Mouse (Mus musculus): ENCODE measurements around the gene Rdh1. TPM values are rescaled to one million over a fixed set of nuclear protein-coding genes. Genes with fewer than 3 reads are reported as not detected.

Gene Rdh1
- polyA plus RNA-seq (2014; fragmentation: Illumina TruSeq; extraction: RNeasy Lipid Tissue Mini Kit (QIAGEN cat#74804); ENCODE audit: low read depth, low replicate concordance): 1.0 TPM

GRCm38 (mm10) chr10:127759181-127760110 is at the start of gene Rdh1, which contains the start of gene Rdh16f1:
Rdh1 (plus strand) TSS chr10:127759721.
Rdh16f1 (plus strand) TSS chr10:127759787.

GRCm38 (mm10) chr10:127724178-127724577 is 35.3 kb upstream of the Rdh1 start, which contains the start of gene Tac2:
Tac2 (plus strand) TSS chr10:127724478.

DNA sequence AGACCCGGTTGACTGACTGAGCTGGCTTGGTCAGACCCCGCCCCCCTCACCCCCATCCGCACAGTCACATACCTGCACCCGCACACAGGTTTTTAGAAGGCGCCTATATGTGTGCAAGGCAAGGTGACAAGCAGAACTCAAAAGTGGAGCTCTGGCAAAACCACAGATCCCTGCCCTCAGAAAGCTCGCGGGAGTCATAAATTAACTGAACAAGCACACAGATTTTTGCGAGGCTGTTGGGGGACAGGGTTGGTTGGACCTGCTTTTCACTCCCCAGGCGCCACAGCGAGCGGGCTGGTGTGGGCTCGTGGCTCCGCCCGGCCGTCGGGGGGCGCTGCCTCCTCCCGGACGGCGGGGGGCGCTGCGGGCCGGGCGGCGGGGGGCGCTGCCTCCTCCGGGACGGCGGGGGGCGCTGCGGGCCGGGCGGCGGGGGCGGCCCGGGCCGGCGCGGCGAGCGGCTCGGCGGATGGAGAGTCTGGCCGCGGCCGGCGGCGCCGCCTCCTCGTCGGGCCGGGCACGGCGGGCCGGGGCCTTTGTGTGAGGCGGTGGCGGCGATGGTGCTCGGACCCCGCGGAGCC is 20.3 kb upstream of the Rdh1 start, which contains the start of gene Zbtb39:
TSS of gene Zbtb39 (plus strand) at position 456 of the 578 bp plus-strand sequence.

DNA sequence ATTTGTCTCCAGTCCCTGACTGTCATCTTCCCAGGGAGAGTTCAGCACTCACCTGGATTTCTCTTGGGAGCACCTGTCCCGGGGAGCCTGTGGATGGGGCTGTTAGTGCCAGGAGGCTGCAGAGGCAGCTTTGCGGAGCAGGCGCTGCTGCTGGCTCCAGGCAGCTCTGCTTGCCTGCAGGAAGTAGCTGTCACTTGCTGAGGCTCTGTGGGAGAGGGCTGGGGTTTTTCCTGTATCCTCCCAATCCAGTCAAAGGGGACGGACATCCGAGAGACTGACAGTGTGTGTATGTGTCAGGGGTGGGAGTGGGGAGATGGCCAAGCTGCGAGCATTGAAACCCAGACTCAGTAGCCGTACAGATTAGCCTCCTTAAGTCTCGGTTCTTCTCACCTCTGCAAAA is 8.0 kb upstream of the Rdh1 start, which contains the start of gene Gpr182:
TSS of gene Gpr182 (minus strand) at position 185 of the 400 bp plus-strand sequence.

DNA sequence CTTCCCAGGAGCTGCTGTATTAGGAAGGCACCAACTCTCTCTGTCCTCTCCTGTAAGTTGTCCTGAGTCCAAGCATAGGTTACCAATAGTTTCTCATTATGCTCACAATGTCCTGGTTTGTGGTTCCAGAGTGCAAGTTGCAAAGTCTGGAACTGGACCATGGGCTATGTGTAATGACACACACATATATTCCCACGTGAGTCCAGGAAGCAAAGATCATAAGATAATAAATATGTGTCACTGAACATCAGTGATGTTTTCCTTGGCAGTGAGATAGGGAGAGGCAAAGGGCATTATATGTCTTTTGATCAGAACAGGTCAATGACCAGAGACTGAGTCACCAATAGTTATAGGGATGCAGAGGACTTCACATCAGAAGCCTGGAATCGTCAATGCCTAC is 16.5 kb downstream of the Rdh1 start, which contains the start of gene Rdh9:
TSS of gene Rdh9 (plus strand) at position 376 of the 400 bp plus-strand sequence.

DNA sequence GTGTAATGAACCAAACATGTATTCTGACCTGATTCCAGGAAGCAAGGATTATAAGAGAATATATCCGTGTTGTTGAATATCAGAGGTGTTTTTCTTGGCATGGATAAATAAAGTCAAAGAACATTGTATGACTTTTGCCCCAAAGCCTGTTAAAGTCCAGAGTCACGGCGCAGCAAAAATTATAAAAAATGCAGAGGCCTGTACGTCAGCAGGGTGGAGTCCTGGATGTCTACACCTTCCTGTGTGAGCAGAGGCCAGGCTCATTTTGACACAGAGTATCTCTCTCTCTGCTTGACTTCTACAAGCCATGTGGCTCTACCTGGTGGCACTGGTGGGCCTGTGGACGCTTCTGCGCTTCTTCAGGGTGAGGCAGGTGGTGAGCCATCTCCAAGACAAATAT is 41.4 kb downstream of the Rdh1 start, which contains the start of gene Rdh16:
TSS of gene Rdh16 (plus strand) at position 262 of the 400 bp plus-strand sequence.

Other genes starting within 250 kb of the Rdh1 start
- gene Ndufa4l2, start 244.8 kb upstream of the Rdh1 start, polyA plus RNA-seq (2014; fragmentation: Illumina TruSeq; extraction: RNeasy Lipid Tissue Mini Kit (QIAGEN cat#74804); ENCODE audit: low read depth, low replicate concordance): 10.1 TPM
- 75.6 TPM for gene Shmt2, start 237.3 kb upstream of the Rdh1 start, polyA plus RNA-seq (2014; fragmentation: Illumina TruSeq; extraction: RNeasy Lipid Tissue Mini Kit (QIAGEN cat#74804); ENCODE audit: low read depth, low replicate concordance)
- 23.4 TPM for gene Nxph4, start 225.2 kb upstream of the Rdh1 start, polyA plus RNA-seq (2014; fragmentation: Illumina TruSeq; extraction: RNeasy Lipid Tissue Mini Kit (QIAGEN cat#74804); ENCODE audit: low read depth, low replicate concordance)
- gene Lrp1, start 138.6 kb upstream of the Rdh1 start, polyA plus RNA-seq (2014; fragmentation: Illumina TruSeq; extraction: RNeasy Lipid Tissue Mini Kit (QIAGEN cat#74804); ENCODE audit: low read depth, low replicate concordance): 188 TPM
- 62.2 TPM for gene Stat6, start 116.7 kb upstream of the Rdh1 start, polyA plus RNA-seq (2014; fragmentation: Illumina TruSeq; extraction: RNeasy Lipid Tissue Mini Kit (QIAGEN cat#74804); ENCODE audit: low read depth, low replicate concordance)
- 9.3 TPM for gene Nemp1, start 92.8 kb upstream of the Rdh1 start, polyA plus RNA-seq (2014; fragmentation: Illumina TruSeq; extraction: RNeasy Lipid Tissue Mini Kit (QIAGEN cat#74804); ENCODE audit: low read depth, low replicate concordance)
- 29.3 TPM for gene Nab2, start 91.2 kb upstream of the Rdh1 start, polyA plus RNA-seq (2014; fragmentation: Illumina TruSeq; extraction: RNeasy Lipid Tissue Mini Kit (QIAGEN cat#74804); ENCODE audit: low read depth, low replicate concordance)
- 0.57 TPM for gene Myo1a, start 54.6 kb upstream of the Rdh1 start, polyA plus RNA-seq (2014; fragmentation: Illumina TruSeq; extraction: RNeasy Lipid Tissue Mini Kit (QIAGEN cat#74804); ENCODE audit: low read depth, low replicate concordance)
- 2.5 TPM for gene Tac2, start 35.2 kb upstream of the Rdh1 start, polyA plus RNA-seq (2014; fragmentation: Illumina TruSeq; extraction: RNeasy Lipid Tissue Mini Kit (QIAGEN cat#74804); ENCODE audit: low read depth, low replicate concordance)
- 8.4 TPM for gene Zbtb39, start 20.2 kb upstream of the Rdh1 start, polyA plus RNA-seq (2014; fragmentation: Illumina TruSeq; extraction: RNeasy Lipid Tissue Mini Kit (QIAGEN cat#74804); ENCODE audit: low read depth, low replicate concordance)
- gene Gpr182, start 8.0 kb upstream of the Rdh1 start, polyA plus RNA-seq (2014; fragmentation: Illumina TruSeq; extraction: RNeasy Lipid Tissue Mini Kit (QIAGEN cat#74804); ENCODE audit: low read depth, low replicate concordance): 2.6 TPM
- gene Rdh16f1, start 66 bp downstream of the Rdh1 start, polyA plus RNA-seq (2014; fragmentation: Illumina TruSeq; extraction: RNeasy Lipid Tissue Mini Kit (QIAGEN cat#74804); ENCODE audit: low read depth, low replicate concordance): 1.6 TPM
- gene Rdh9, start 16.7 kb downstream of the Rdh1 start, polyA plus RNA-seq (2014; fragmentation: Illumina TruSeq; extraction: RNeasy Lipid Tissue Mini Kit (QIAGEN cat#74804); ENCODE audit: low read depth, low replicate concordance): not detected
- gene Rdh16, start 41.4 kb downstream of the Rdh1 start, polyA plus RNA-seq (2014; fragmentation: Illumina TruSeq; extraction: RNeasy Lipid Tissue Mini Kit (QIAGEN cat#74804); ENCODE audit: low read depth, low replicate concordance): 5.6 TPM
- gene Rdh19, start 90.2 kb downstream of the Rdh1 start, polyA plus RNA-seq (2014; fragmentation: Illumina TruSeq; extraction: RNeasy Lipid Tissue Mini Kit (QIAGEN cat#74804); ENCODE audit: low read depth, low replicate concordance): not detected
- gene Rdh16f2, start 106.8 kb downstream of the Rdh1 start, polyA plus RNA-seq (2014; fragmentation: Illumina TruSeq; extraction: RNeasy Lipid Tissue Mini Kit (QIAGEN cat#74804); ENCODE audit: low read depth, low replicate concordance): not detected
- gene Rdh7, start 129.1 kb downstream of the Rdh1 start, polyA plus RNA-seq (2014; fragmentation: Illumina TruSeq; extraction: RNeasy Lipid Tissue Mini Kit (QIAGEN cat#74804); ENCODE audit: low read depth, low replicate concordance): 0.42 TPM
- not detected for gene Sdr9c7, start 138.8 kb downstream of the Rdh1 start, polyA plus RNA-seq (2014; fragmentation: Illumina TruSeq; extraction: RNeasy Lipid Tissue Mini Kit (QIAGEN cat#74804); ENCODE audit: low read depth, low replicate concordance)
- not detected for gene Hsd17b6, start 247.9 kb downstream of the Rdh1 start, polyA plus RNA-seq (2014; fragmentation: Illumina TruSeq; extraction: RNeasy Lipid Tissue Mini Kit (QIAGEN cat#74804); ENCODE audit: low read depth, low replicate concordance)

All from adipose tissue, adult 10 weeks (tissue).